Comparison of ENCODE assay signal across 8 mouse cellular contexts in the genomic region with DNA sequence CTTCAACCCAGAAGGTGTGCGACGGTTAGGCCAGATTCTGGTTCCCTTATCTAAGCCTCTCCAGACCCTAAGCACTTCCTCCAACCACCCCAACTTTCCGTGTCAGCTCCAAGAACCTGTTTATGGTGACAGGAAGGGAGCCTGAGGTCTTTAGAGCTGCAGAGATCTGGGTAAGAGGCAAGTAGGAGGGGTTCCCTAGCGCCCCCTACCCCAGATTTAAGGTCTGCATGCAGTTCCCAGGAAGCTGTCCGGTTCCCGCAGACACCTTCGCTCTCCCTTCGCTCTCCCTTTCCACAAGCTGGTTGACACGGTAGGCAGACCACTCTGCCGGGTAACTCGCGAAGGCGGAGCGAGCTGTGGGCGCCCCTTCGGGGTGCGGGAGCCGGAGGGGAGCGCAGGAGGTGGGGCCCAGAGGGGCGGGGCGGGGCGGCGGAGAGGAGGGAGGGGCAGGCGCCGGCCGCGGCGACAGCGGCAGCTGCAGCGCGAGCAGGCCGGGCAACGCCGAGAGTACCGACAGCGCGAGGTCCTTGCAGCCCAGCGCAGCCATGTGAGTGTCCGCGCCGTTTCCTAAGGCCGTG. TPM values are rescaled to one million over a fixed set of nuclear protein-coding genes. Genes with fewer than 3 reads are reported as not detected.
DNase-seq lines count a peak whose midpoint lies in the region; ATAC-seq and TF ChIP-seq lines count a peak whose summit lies in the region.

A gene (plus strand): TSS at position 452 of the 578 bp plus-strand sequence.

- peaks cover 16% of the 10 kb centered on the region for H3K4me1 ChIP-seq in bone marrow, adult 2 months (ENCODE audit: control insufficient read depth, insufficient read depth, low read length)
- peaks cover 2% of the 10 kb centered on the region; the same call in 1 of the 2 replicates for H3K4me1 ChIP-seq in embryonic fibroblast, embryonic 13.5 days (ENCODE audit: control insufficient read depth, insufficient read depth, low read length)
- peaks cover 48% of the 10 kb centered on the region for H3K4me1 ChIP-seq in heart, embryonic 10.5 days
- H3K4me1 ChIP-seq in kidney, embryonic 14.5 days (ENCODE audit: control insufficient read depth, insufficient read depth, low read length), result peaks cover 18% of the 10 kb centered on the region
- H3K4me1 ChIP-seq in liver, embryonic 12.5 days, result peaks cover 65% of the 10 kb centered on the region
- H3K4me1 ChIP-seq in stomach, embryonic 16.5 days (ENCODE audit: control insufficient read depth, insufficient read depth, low read length), result peaks cover 19% of the 10 kb centered on the region

- H3K9me3 ChIP-seq in heart, embryonic 10.5 days, result no peaks in the 10 kb centered on the region
- no peaks in the 10 kb centered on the region for H3K9me3 ChIP-seq in kidney, embryonic 14.5 days (ENCODE audit: control insufficient read depth, low read length)
- no peaks in the 10 kb centered on the region for H3K9me3 ChIP-seq in liver, embryonic 12.5 days (replicated peaks)
- H3K9me3 ChIP-seq in stomach, embryonic 16.5 days (replicated peaks; ENCODE audit: control insufficient read depth, low read length), result no peaks in the 10 kb centered on the region

- H3K4me3 ChIP-seq in bone marrow, adult 2 months (replicated peaks; ENCODE audit: control insufficient read depth, low read depth, low read length), result peak within 1 kb of the TSS; percentile 83
- peak within 1 kb of the TSS; percentile 89 for H3K4me3 ChIP-seq in embryonic fibroblast, embryonic 13.5 days (ENCODE audit: insufficient read depth, low read length)
- peak within 1 kb of the TSS; percentile 87 for H3K4me3 ChIP-seq in heart, embryonic 10.5 days
- peak within 1 kb of the TSS; percentile 73 for H3K4me3 ChIP-seq in kidney, embryonic 14.5 days (ENCODE audit: low read length)
- peak within 1 kb of the TSS; percentile 77 for H3K4me3 ChIP-seq in liver, embryonic 12.5 days
- peak within 1 kb of the TSS; percentile 81 for H3K4me3 ChIP-seq in stomach, embryonic 16.5 days (replicated peaks; ENCODE audit: low read length)

- H3K4me2 ChIP-seq in kidney, embryonic 14.5 days (replicated peaks; ENCODE audit: low read depth, low read length), result peak within 1 kb of the TSS; percentile 58
- H3K4me2 ChIP-seq in liver, embryonic 12.5 days, result peak within 1 kb of the TSS; percentile 99
- peak within 1 kb of the TSS; percentile 91 for H3K4me2 ChIP-seq in stomach, embryonic 16.5 days (ENCODE audit: low read depth, low read length)

- H3K27ac ChIP-seq in bone marrow, adult 2 months (ENCODE audit: control insufficient read depth, insufficient read depth, low read depth, low read length, poor library complexity), result peak within 1 kb of the TSS; percentile 88
- H3K27ac ChIP-seq in embryonic fibroblast, embryonic 13.5 days (ENCODE audit: insufficient read depth, low read length), result peak within 1 kb of the TSS; percentile 87
- H3K27ac ChIP-seq in heart, embryonic 10.5 days, result peak within 1 kb of the TSS; percentile 94
- peak within 1 kb of the TSS; percentile 88 for H3K27ac ChIP-seq in kidney, embryonic 14.5 days (ENCODE audit: low read depth, low read length)
- peak within 1 kb of the TSS; percentile 87 for H3K27ac ChIP-seq in liver, embryonic 12.5 days
- peak within 1 kb of the TSS; percentile 89 for H3K27ac ChIP-seq in stomach, embryonic 16.5 days (ENCODE audit: low read length)

- no peak for TF ChIP-seq CTCF in bone marrow, adult 2 months (IDR thresholded peaks at IDR 0.05; ENCODE audit: control insufficient read depth, insufficient read depth, low read length)
- peak; percentile 47; the same call in 1 of the 2 replicates for TF ChIP-seq CTCF in embryonic fibroblast, embryonic 13.5 days (IDR thresholded peaks at IDR 0.05; ENCODE audit: borderline replicate concordance, insufficient read depth, low read length)

- peak within 1 kb of the TSS; percentile 86 for H3K9ac ChIP-seq in kidney, embryonic 14.5 days (ENCODE audit: low read depth, low read length)
- peak within 1 kb of the TSS; percentile 90 for H3K9ac ChIP-seq in liver, embryonic 12.5 days
- peak within 1 kb of the TSS; percentile 88 for H3K9ac ChIP-seq in stomach, embryonic 16.5 days (ENCODE audit: low read length)

- peak; percentile 80; the same call in 1 of the 2 replicates for TF ChIP-seq POLR2A in bone marrow, adult 2 months (IDR thresholded peaks at IDR 0.05; ENCODE audit: borderline replicate concordance, control insufficient read depth, low read depth, low read length)
- peak; percentile 87 for TF ChIP-seq POLR2A in embryonic fibroblast, embryonic 13.5 days (IDR thresholded peaks at IDR 0.05; ENCODE audit: low read depth, low read length)

- 0 out of 2 replicates have a peak, but pooled peaks cover 4% of the 10 kb centered on the region for H3K27me3 ChIP-seq in heart, embryonic 10.5 days (ENCODE audit: insufficient read depth, poor library complexity, severe bottlenecking)
- H3K27me3 ChIP-seq in kidney, embryonic 14.5 days (ENCODE audit: control insufficient read depth, insufficient read depth, low read length), result no peaks in the 10 kb centered on the region
- H3K27me3 ChIP-seq in liver, embryonic 12.5 days (replicated peaks), result 0 out of 2 replicates have a peak, but pooled peaks cover 12% of the 10 kb centered on the region
- H3K27me3 ChIP-seq in stomach, embryonic 16.5 days (ENCODE audit: control insufficient read depth, insufficient read depth, low read length), result no peaks in the 10 kb centered on the region

- H3K36me3 ChIP-seq in heart, embryonic 10.5 days, result no peaks in the 10 kb centered on the region
- no peaks in the 10 kb centered on the region for H3K36me3 ChIP-seq in kidney, embryonic 14.5 days (ENCODE audit: control insufficient read depth, insufficient read depth, low read length)
- H3K36me3 ChIP-seq in liver, embryonic 12.5 days, result no peaks in the 10 kb centered on the region
- no peaks in the 10 kb centered on the region for H3K36me3 ChIP-seq in stomach, embryonic 16.5 days (ENCODE audit: control insufficient read depth, insufficient read depth, low read length)

- ATAC-seq in kidney, embryonic 14.5 days (ENCODE audit: low FRiP score, low TSS enrichment), result peak; percentile 76
- ATAC-seq in liver, embryonic 12.5 days, result peak; percentile 77
- peak; percentile 88 for ATAC-seq in stomach, embryonic 16.5 days (ENCODE audit: insufficient read depth, low FRiP score)

- DNase-seq in CD4-positive, CD25-positive, alpha-beta regulatory T cell, adult 2 months (ENCODE audit: low read depth, low spot score), result peak; percentile 88
- DNase-seq in heart, embryonic 10.5 days (ENCODE audit: low spot score), result peak; percentile 91
- peak; percentile 91 for DNase-seq in naive thymus-derived CD4-positive, alpha-beta T cell, adult 2 months (ENCODE audit: low read depth)

- WGBS in bone marrow, adult 2 months, result under 1% methylated on average over 36 of the region's 42 CpGs
- under 1% methylated on average over 38 of the region's 42 CpGs for WGBS in heart, embryonic 10.5 days
- under 1% methylated on average over 38 of the region's 42 CpGs for WGBS in kidney, embryonic 14.5 days
- WGBS in liver, embryonic 12.5 days (ENCODE audit: insufficient replicate concordance), result under 1% methylated on average over 24 of the region's 42 CpGs
- WGBS in stomach, embryonic 16.5 days, result 0% methylated on average over 39 of the region's 42 CpGs

RNA-seq across cellular contexts. Expression of the gene that starts here (rescaled TPM):
- polyA plus RNA-seq in bone marrow, adult 2 months (2011; ENCODE audit: insufficient read depth, insufficient read length, low replicate concordance, missing spikeins), result 11.9 and 23.1 TPM in 2 replicates
- polyA plus RNA-seq in embryonic fibroblast, embryonic 13.5 days (2011; ENCODE audit: insufficient read length, low read depth, missing spikeins), result 31.7 and 40.8 TPM in 2 replicates
- 34.8 and 37.3 TPM in 2 replicates for polyA plus RNA-seq in heart, embryonic 10.5 days (2016; fragmentation: Nextera tagmentation; extraction: Ambion mirVana)
- 17.3 and 28.4 TPM in 2 replicates for polyA plus RNA-seq in kidney, embryonic 14.5 days (2014; fragmentation: Nextera tagmentation; extraction: Ambion mirVana)
- polyA plus RNA-seq in liver, embryonic 12.5 days (2016; fragmentation: Nextera tagmentation; extraction: Ambion mirVana), result 14.1 and 14.5 TPM in 2 replicates
- polyA plus RNA-seq in stomach, embryonic 16.5 days (2015; fragmentation: Nextera tagmentation; extraction: Ambion mirVana), result 21.9 and 23.3 TPM in 2 replicates

Comparison
In these comparisons a context has a peak if more than half of its experiments do, and no peak if none do; other contexts are left out.
1. Peak in every context shown above with its lines: DNase-seq, ATAC-seq, H3K4me3 ChIP-seq and H3K27ac ChIP-seq.